Mouse (Mus musculus) forebrain, embryonic 15.5 days (tissue): ENCODE measurements at regions not wholly inside any gene's neighbourhood (a gene's known extent, or its start where the extent isn't known, plus 50 kb on each side); places are given as distances from the start of the nearest gene placed in this dataset.

Experiments used
- ATAC-seq: fragments of 200-750 bp; cut with Nextera tagmentation; replicated peaks from 2 replicates; pipeline ENCODE4 v1.8.0; 2017; ENCODE audit warnings: mild to moderate bottlenecking, moderate TSS enrichment, moderate library complexity
- H3K27ac ChIP-seq: fragments of 300-500 bp; sonication (generic); replicated peaks from 2 replicates; pipeline ENCODE4 v1.5.1; 2015; ENCODE audit warnings: mild to moderate bottlenecking, inconsistent platforms
- H3K27me3 ChIP-seq: fragments of 300-500 bp; sonication (generic); 2 replicates; pipeline ENCODE4 v1.6.1; 2015; ENCODE audit warnings: inconsistent platforms
- H3K36me3 ChIP-seq: fragments of 300-500 bp; sonication (generic); 2 replicates; pipeline ENCODE4 v1.6.1; 2015; ENCODE audit warnings: mild to moderate bottlenecking, inconsistent platforms
- H3K4me1 ChIP-seq: fragments of 300-500 bp; sonication (generic); 2 replicates; pipeline ENCODE4 v1.6.1; 2015; ENCODE audit warnings: inconsistent platforms
- H3K4me2 ChIP-seq: fragments of 300-500 bp; sonication (generic); replicated peaks from 2 replicates; pipeline ENCODE4 v1.6.1; 2015; ENCODE audit warnings: mild to moderate bottlenecking, inconsistent platforms
- H3K4me3 ChIP-seq: fragments of 300-500 bp; sonication (generic); 2 replicates; pipeline ENCODE4 v1.5.1; 2015; ENCODE audit warnings: mild to moderate bottlenecking, inconsistent platforms
- H3K9ac ChIP-seq: fragments of 300-500 bp; sonication (generic); replicated peaks from 2 replicates; pipeline ENCODE4 v1.6.1; 2015; ENCODE audit warnings: mild to moderate bottlenecking, inconsistent platforms
- H3K9me3 ChIP-seq: fragments of 300-500 bp; sonication (generic); 2 replicates; pipeline ENCODE4 v1.6.1; 2016; ENCODE audit warnings: inconsistent platforms
- WGBS: fragments of 180-500 bp; shearing (Covaris S2); methylation state at CpG from one replicate; pipeline ENCODE4 v1.1.7; 2015; ENCODE audit warnings: mixed read lengths; 5-methylcytosine and 5-hydroxymethylcytosine counted together

- H3K9me3 ChIP-seq, result no peaks in the 10 kb centered on the region
- no peak overlapping the region for H3K9ac ChIP-seq
- H3K4me1 ChIP-seq, result peaks cover 13% of the 10 kb centered on the region
- no peak overlapping the region for H3K27ac ChIP-seq
- WGBS, result 74% methylated on average over 4 of the region's 4 CpGs
- no peak overlapping the region for H3K4me2 ChIP-seq
- no peaks in the 10 kb centered on the region for H3K36me3 ChIP-seq
- H3K4me3 ChIP-seq, result no peak overlapping the region
- no peak for ATAC-seq
- H3K27me3 ChIP-seq, result no peaks in the 10 kb centered on the region
Observed at GRCm38 (mm10) chr10:39316533-39316932, 52.1 kb upstream of the Fyn start.

DNA sequence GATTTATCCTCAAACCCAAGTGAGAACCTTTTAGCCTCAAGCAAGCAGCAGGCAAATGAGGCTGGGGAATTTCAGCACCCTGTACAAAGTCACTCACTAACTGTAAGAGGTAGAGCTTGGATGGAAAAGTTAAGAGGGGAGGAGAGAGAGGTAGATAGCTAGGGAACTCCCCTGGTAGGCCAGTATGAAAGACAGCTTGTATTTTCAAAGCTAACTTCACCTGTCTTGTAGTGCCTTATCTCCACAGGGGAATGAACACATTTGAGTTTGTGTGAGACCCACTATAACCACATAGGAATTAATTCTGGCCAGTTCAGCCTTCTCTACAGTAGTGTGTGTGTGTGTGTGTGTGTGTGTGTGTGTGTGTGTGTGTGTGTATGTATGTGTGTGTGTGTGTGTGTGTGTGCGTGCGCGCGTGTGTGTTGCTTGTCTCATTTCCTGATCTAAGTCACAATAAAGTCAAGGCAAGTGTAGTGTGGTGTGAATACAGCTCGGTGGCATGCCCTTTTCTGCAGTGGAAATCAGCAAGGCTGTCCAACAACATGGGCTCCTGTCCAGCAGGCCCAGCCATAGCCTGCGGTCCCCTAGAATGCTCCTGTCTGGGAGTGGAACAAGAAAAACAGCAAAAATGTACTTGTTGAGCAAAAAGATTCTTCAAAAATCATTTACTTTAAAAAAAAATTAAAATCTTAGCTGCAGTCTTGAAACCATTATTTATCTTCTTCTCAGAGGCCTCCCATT is 53.1 kb upstream of the Fyn start:
- H3K27me3 ChIP-seq, result no peaks in the 10 kb centered on the region
- H3K9ac ChIP-seq, result no peak overlapping the region
- peaks cover 4% of the 10 kb centered on the region for H3K4me1 ChIP-seq
- H3K4me2 ChIP-seq, result no peak overlapping the region
- H3K27ac ChIP-seq, result no peak overlapping the region
- H3K36me3 ChIP-seq, result no peaks in the 10 kb centered on the region
- 86% methylated on average over 6 of the region's 6 CpGs for WGBS
- no peaks in the 10 kb centered on the region for H3K9me3 ChIP-seq
- no peak for ATAC-seq
- no peak overlapping the region for H3K4me3 ChIP-seq

DNA sequence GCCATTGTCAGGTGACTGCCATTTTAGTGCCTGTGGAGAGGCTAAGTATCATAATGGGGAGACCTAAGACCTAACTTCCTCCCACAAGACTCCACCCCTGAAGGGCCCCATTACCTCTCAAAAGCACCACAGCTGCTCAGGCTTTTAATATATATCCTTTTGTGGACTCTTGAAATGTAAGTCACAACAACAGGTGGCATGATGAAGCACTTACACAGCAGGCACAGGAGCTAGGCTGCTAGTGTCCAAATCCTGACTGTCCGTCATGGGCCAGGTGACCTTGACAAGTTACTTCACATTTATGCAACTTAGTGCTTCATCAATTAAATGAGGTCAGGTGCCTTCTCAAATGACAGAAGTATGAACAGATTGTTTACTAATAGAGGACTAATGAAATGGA is 57.2 kb upstream of the Fyn start:
- H3K9ac ChIP-seq, result no peak overlapping the region
- H3K27ac ChIP-seq, result no peak overlapping the region
- no peak overlapping the region for H3K4me3 ChIP-seq
- no peak for ATAC-seq
- H3K4me1 ChIP-seq, result no peaks in the 10 kb centered on the region
- no peaks in the 10 kb centered on the region for H3K27me3 ChIP-seq
- H3K9me3 ChIP-seq, result no peaks in the 10 kb centered on the region
- no peak overlapping the region for H3K4me2 ChIP-seq
- H3K36me3 ChIP-seq, result no peaks in the 10 kb centered on the region
- 84% methylated on average over 1 of the region's 1 CpGs for WGBS

DNA sequence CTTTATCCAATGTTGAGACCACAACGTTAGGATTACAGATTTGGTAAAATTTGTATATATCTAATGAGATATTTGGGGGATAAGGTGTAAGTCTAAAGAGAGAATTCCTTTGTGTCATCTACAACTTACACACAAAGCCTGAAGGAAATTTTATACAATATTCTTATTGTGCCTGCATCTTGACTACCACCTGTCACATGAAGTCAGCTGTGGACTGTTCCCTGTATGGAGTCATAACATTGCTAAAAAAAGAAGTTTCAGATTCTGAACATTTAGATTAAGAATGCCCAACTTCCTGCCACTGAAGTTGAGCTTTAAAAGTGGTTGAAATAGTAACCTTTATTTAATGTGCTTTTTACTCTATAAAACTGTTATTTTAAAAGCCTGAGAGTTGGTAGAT is 60.1 kb upstream of the Fyn start:
- Histone ChIP-seq H3K4me3 (no peak overlapping the region), H3K36me3 (no peaks in the 10 kb centered on the region), H3K9ac (no peak overlapping the region), H3K4me2 (no peak overlapping the region), H3K4me1 (no peaks in the 10 kb centered on the region), H3K27me3 (no peaks in the 10 kb centered on the region), H3K9me3 (no peaks in the 10 kb centered on the region), H3K27ac (no peak overlapping the region)
- WGBS, result 76% methylated on average over 1 of the region's 1 CpGs
- ATAC-seq, result no peak

- H3K4me2 ChIP-seq, result no peak overlapping the region
- no peak overlapping the region for H3K9ac ChIP-seq
- WGBS, result 71% methylated on average over 11 of the region's 11 CpGs
- no peak overlapping the region for H3K27ac ChIP-seq
- H3K4me3 ChIP-seq, result no peak overlapping the region
- H3K27me3 ChIP-seq, result no peaks in the 10 kb centered on the region
- no peaks in the 10 kb centered on the region for H3K9me3 ChIP-seq
- no peaks in the 10 kb centered on the region for H3K36me3 ChIP-seq
- H3K4me1 ChIP-seq, result peaks cover 39% of the 10 kb centered on the region
- no peak for ATAC-seq
Observed at GRCm38 (mm10) chr10:39292703-39293496, 75.8 kb upstream of the Fyn start.

DNA sequence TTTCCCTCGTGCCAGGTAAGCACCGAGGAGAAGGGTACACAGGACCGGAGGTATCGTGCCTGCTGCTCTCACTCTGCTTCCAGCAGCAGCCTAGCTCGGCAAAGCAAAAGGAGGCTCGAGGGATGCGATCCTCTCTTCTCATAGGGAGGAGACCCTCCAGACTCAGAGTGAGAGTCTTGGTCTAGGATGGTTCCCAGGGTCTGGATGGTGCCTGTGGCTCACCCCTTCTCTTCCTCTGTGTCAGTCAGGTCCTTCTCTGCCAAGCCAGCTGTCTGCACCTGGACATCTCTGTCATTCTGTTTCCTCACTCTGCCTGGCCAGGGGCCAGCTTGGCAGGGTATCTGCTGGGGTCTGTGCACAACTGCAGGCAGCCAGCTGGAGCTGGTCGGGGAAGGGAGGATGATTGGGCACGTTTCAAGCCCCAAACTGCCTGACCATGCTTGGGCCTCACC is 76.9 kb upstream of the Fyn start:
- Histone ChIP-seq H3K27me3 (no peaks in the 10 kb centered on the region), H3K36me3 (no peaks in the 10 kb centered on the region), H3K4me2 (no peak overlapping the region), H3K9me3 (no peaks in the 10 kb centered on the region), H3K4me3 (no peak overlapping the region), H3K9ac (no peak overlapping the region), H3K27ac (peak overlapping the region; percentile 73), H3K4me1 (peaks cover 39% of the 10 kb centered on the region)
- 45% methylated on average over 9 of the region's 9 CpGs for WGBS
- peak; percentile 82 for ATAC-seq

DNA sequence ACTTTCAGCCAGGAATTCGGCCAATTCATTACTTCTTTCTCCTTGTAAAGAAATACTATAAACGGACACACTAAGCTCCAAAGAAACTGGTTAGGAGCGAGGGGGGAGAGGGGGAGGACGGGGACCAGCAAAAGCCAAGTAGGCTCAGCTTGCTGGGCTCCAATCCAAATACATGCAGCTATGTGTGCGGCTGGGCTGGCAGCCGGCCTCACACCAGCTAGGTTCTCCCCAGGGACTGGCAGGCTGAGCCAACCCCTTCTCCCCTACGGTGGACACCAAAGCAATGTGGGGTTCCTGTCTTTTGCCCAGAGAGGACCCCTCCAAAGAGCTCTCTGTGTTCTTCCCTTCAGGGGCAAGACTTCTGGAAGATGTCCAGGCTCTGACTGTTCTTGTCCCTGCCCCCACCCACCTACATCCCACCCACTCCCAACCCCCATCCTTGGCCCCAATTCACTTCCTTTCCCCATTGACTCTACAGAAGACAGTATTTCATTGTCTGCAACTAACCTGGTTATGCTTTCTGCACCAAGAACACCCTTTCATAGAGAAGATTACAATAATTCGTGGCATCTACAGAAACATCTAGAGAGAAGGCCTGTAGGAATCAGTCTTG is 77.4 kb upstream of the Fyn start:
- 18% methylated on average over 8 of the region's 8 CpGs for WGBS
- H3K36me3 ChIP-seq, result no peaks in the 10 kb centered on the region
- no peak overlapping the region for H3K4me2 ChIP-seq
- no peaks in the 10 kb centered on the region for H3K9me3 ChIP-seq
- peaks cover 39% of the 10 kb centered on the region for H3K4me1 ChIP-seq
- H3K27me3 ChIP-seq, result no peaks in the 10 kb centered on the region
- ATAC-seq, result peak; percentile 93
- peak overlapping the region; percentile 73 for H3K27ac ChIP-seq
- H3K9ac ChIP-seq, result no peak overlapping the region
- H3K4me3 ChIP-seq, result no peak overlapping the region

- ATAC-seq, result peak; percentile 56
- H3K27me3 ChIP-seq, result no peaks in the 10 kb centered on the region
Observed at GRCm38 (mm10) chr10:39290245-39290644, 78.4 kb upstream of the Fyn start.

GRCm38 (mm10) chr10:39280366-39281000 is 88.2 kb upstream of the Fyn start:
- no peaks in the 10 kb centered on the region for H3K9me3 ChIP-seq
- WGBS, result 87% methylated on average over 14 of the region's 14 CpGs
- H3K4me3 ChIP-seq, result no peak overlapping the region
- ATAC-seq, result no peak
- no peak overlapping the region for H3K27ac ChIP-seq
- H3K4me1 ChIP-seq, result no peaks in the 10 kb centered on the region
- no peak overlapping the region for H3K4me2 ChIP-seq
- H3K27me3 ChIP-seq, result no peaks in the 10 kb centered on the region
- no peaks in the 10 kb centered on the region for H3K36me3 ChIP-seq
- no peak overlapping the region for H3K9ac ChIP-seq

More at GRCm38 (mm10) chr10:39290245-39290644, 78.4 kb upstream of the Fyn start:
- no peak overlapping the region for H3K4me3 ChIP-seq
- peak overlapping the region; percentile 73 for H3K27ac ChIP-seq
- no peak overlapping the region for H3K4me2 ChIP-seq
- H3K4me1 ChIP-seq, result peaks cover 39% of the 10 kb centered on the region
- H3K9ac ChIP-seq, result no peak overlapping the region
- 4% methylated on average over 1 of the region's 1 CpGs for WGBS
- H3K9me3 ChIP-seq, result no peaks in the 10 kb centered on the region
- no peaks in the 10 kb centered on the region for H3K36me3 ChIP-seq

DNA sequence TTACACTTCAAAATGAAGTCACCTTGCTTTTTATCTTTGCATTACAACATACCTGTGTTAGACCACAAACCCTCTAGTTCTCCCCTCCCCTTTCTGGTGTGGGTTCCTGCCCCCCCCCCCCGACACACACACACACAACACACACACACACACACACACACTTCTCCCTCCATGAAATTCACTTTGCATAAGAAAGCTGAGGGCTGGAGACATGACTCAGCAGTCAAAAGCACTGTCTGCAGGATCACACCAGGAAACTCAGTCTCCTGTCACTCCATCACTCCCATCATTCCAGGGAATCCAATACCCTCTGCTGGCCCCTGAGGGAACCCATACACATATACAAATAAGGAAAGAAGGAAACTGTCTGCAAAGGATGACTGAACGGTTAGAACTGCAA is 94.5 kb upstream of the Fyn start:
- H3K36me3 ChIP-seq, result no peaks in the 10 kb centered on the region
- no peak overlapping the region for H3K4me2 ChIP-seq
- no peak overlapping the region for H3K9ac ChIP-seq
- no peak for ATAC-seq
- no peak overlapping the region for H3K27ac ChIP-seq
- no peaks in the 10 kb centered on the region for H3K4me1 ChIP-seq
- no peak overlapping the region for H3K4me3 ChIP-seq
- no peaks in the 10 kb centered on the region for H3K27me3 ChIP-seq
- no peaks in the 10 kb centered on the region for H3K9me3 ChIP-seq
- WGBS, result 38% methylated on average over 2 of the region's 2 CpGs

- Histone ChIP-seq H3K27ac (no peak overlapping the region), H3K4me2 (no peak overlapping the region), H3K9ac (no peak overlapping the region), H3K27me3 (no peaks in the 10 kb centered on the region), H3K9me3 (no peaks in the 10 kb centered on the region), H3K4me3 (no peak overlapping the region), H3K4me1 (no peaks in the 10 kb centered on the region), H3K36me3 (no peaks in the 10 kb centered on the region)
- no peak for ATAC-seq
- WGBS, result 76% methylated on average over 4 of the region's 4 CpGs
Observed at GRCm38 (mm10) chr10:39273426-39273825, 95.2 kb upstream of the Fyn start.

DNA sequence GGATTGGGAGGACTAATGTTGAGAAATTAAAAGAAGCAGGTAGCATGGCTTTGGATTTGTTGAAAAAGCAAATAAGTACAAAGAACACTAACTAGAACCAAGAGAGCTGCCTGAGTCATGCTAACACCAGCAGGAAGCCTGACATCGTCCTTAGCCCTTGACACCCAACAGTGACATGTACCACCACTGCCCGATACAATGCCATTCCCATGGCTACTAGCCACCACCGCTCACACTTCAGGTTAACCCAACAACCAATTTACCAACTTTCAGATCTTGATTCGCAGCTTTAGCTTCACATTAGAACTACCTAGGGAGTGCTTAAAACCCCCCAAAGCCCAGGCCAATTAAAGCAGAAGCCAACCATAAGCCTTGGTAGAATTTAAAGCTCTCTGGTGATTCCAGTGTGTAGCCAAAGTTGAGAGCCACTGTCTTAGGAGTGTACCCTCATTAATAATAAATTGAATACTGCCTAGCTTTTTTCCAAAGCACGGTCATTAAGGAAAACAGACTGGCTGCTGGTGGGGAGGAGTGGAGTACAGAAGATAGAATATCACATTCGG is 96.2 kb upstream of the Fyn start:
- WGBS, result 73% methylated on average over 6 of the region's 6 CpGs
- no peak for ATAC-seq
- Histone ChIP-seq H3K27ac (no peak overlapping the region), H3K36me3 (no peaks in the 10 kb centered on the region), H3K9ac (no peak overlapping the region), H3K27me3 (no peaks in the 10 kb centered on the region), H3K9me3 (no peaks in the 10 kb centered on the region), H3K4me3 (no peak overlapping the region), H3K4me2 (no peak overlapping the region), H3K4me1 (no peaks in the 10 kb centered on the region)
